Mouse (Mus musculus) macrophage (primary cell): ENCODE results near the gene Fcer1g. TPM values are rescaled to one million over a fixed set of nuclear protein-coding genes. Genes with fewer than 3 reads are reported as not detected.
A peak's percentile ranks its signal among the peaks of the same experiment; 100 is the strongest.
"Not testable (repeated sequence)": the region's sequence is repeated elsewhere in the genome, so short reads cannot be mapped to it uniquely, and the experiment has no call there.

Source experiments
- H3K27ac ChIP-seq: fragments of 350-480 bp; formaldehyde crosslinking; 2 replicates; pipeline ENCODE4 v1.9.0; 2021
- H3K36me3 ChIP-seq: fragments of 350-480 bp; formaldehyde crosslinking; 2 replicates; pipeline ENCODE4 v1.9.0; 2021; ENCODE audit errors: inconsistent target
- H3K4me3 ChIP-seq: fragments of 350-480 bp; formaldehyde crosslinking; 2 replicates; pipeline ENCODE4 v1.9.0; 2021; ENCODE audit errors: inconsistent target
- H3K79me2 ChIP-seq: fragments of 350-480 bp; formaldehyde crosslinking; 2 replicates; pipeline ENCODE4 v1.9.0; 2021; ENCODE audit errors: inconsistent target
- WGBS: methylation state at CpG from one replicate; pipeline ENCODE4 v1.1.7; 2026; ENCODE audit warnings: inconsistent platforms; ENCODE audit not compliant: missing documents; 5-methylcytosine and 5-hydroxymethylcytosine counted together
- polyA plus RNA-seq: library from polyadenylated mRNA; stranded (reverse); fragments of 250-400 nt; gene quantifications from 3 replicates; pipeline ENCODE4 v1.2.4, GENCODE M21; 2018; ENCODE audit warnings: inconsistent platforms

The Fcer1g gene
- polyA plus RNA-seq, 1 experiment from 2014 or later = 1,664 TPM

DNA sequence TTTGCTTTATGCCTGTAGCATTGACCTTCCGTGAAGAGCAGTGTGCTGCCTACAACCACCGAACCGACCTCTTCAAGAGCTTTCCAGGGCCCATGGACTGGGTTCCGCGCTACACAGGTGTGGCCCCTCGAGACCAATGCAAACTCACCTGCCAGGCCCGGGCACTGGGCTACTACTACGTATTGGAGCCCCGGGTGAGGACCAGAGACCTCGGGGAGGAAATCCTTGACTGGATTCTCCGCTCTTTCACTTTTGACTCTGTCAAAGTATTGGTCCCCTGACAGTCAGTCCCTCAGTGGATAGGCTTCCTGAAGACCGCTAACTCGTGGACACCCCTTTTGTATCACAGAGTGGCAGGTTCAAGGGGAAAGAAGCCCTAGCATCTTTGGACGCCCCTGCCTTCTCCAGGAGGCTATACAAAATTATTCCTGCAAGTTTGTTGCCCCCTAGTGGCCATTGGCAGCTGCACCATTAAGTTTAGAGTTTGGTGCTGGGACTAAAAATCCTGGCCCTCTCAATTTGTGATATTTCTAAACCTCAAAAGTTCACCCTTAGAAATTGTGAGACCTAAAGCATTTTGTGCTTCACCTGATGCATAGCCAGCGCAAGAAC is 22.9 kb upstream of the Fcer1g start:
- Histone ChIP-seq H3K27ac (no peak overlapping the region), H3K79me2 (no peaks in the 10 kb centered on the region), H3K4me3 (no peak overlapping the region), H3K36me3 (no peaks in the 10 kb centered on the region)
- WGBS = 61% methylated on average over 13 of the region's 15 CpGs

DNA sequence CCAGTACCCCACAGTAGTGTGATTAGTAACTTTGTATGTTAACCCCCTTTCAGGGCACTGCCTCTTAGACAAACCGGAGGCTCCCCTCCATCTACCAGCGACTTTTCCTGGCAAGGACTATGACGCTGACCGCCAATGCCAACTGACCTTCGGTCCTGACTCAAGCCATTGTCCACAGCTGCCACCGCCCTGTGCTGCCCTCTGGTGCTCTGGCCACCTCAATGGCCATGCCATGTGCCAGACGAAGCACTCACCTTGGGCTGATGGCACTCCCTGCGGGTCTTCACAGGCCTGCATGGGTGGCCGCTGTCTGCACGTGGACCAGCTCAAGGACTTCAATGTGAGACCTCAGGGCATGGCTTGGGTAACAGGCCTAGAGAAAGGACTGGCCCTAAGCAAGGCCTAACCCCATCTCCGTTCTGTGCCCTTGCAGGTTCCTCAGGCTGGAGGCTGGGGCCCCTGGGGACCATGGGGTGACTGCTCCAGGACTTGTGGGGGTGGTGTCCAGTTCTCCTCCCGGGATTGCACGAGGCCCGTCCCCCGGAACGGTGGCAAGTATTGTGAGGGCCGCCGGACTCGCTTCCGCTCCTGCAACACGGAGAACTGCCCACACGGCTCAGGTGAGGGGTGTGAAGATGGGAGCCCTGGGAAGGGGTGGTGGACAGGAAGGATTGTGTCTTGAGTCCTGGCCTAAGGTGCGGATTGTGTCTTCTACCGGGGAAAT is 22.1 kb upstream of the Fcer1g start:
- H3K79me2 ChIP-seq = no peaks in the 10 kb centered on the region
- no peak overlapping the region for H3K4me3 ChIP-seq
- 93% methylated on average over 23 of the region's 24 CpGs for WGBS
- no peak overlapping the region for H3K27ac ChIP-seq
- H3K36me3 ChIP-seq = no peaks in the 10 kb centered on the region

GRCm38 (mm10) chr1:171252415-171252814 is 18.2 kb upstream of the Fcer1g start:
- WGBS = 91% methylated on average over 17 of the region's 17 CpGs
- H3K36me3 ChIP-seq = no peaks in the 10 kb centered on the region
- H3K27ac ChIP-seq = no peak overlapping the region
- no peaks in the 10 kb centered on the region for H3K79me2 ChIP-seq
- H3K4me3 ChIP-seq = no peak overlapping the region

DNA sequence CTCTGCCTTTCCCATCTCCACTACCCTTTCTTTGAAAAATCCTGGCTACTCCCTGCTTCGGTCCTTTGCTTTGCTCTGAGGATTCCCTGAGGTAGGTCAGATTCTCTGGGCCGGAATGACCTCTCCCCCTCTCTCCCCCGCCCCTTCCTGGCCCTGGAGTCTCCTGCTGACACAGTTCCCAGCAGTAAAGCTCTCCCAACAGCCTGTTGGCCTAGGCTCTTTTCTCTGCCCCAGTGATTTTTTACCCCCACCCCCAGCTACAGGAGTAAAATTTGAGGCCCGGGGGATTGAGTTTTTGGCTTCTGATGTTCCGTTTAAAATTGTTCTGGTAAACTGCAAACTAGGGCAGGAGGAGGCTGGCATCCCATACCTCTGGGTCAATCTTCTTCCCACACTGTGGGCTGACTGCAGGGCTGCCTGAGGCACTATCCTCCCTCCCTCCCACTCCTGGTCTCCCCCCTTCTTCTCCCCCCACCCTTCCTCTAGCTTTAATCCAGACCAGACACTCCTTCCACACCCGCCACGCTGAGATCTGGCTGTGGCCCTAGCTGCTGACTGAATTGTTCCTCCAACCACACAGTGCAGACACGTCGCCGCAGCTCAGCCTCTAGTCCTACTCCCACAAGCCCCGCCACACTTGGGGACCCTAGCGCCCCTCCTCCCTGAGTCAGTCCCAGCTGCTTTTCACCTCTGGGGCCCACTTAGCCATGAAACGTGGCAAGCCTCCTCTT is 17.6 kb upstream of the Fcer1g start:
- 65% methylated on average over 11 of the region's 13 CpGs for WGBS
- H3K4me3 ChIP-seq = no peak overlapping the region
- H3K36me3 ChIP-seq = no peaks in the 10 kb centered on the region
- no peak overlapping the region for H3K27ac ChIP-seq
- H3K79me2 ChIP-seq = peaks cover under 1% of the 10 kb centered on the region

DNA sequence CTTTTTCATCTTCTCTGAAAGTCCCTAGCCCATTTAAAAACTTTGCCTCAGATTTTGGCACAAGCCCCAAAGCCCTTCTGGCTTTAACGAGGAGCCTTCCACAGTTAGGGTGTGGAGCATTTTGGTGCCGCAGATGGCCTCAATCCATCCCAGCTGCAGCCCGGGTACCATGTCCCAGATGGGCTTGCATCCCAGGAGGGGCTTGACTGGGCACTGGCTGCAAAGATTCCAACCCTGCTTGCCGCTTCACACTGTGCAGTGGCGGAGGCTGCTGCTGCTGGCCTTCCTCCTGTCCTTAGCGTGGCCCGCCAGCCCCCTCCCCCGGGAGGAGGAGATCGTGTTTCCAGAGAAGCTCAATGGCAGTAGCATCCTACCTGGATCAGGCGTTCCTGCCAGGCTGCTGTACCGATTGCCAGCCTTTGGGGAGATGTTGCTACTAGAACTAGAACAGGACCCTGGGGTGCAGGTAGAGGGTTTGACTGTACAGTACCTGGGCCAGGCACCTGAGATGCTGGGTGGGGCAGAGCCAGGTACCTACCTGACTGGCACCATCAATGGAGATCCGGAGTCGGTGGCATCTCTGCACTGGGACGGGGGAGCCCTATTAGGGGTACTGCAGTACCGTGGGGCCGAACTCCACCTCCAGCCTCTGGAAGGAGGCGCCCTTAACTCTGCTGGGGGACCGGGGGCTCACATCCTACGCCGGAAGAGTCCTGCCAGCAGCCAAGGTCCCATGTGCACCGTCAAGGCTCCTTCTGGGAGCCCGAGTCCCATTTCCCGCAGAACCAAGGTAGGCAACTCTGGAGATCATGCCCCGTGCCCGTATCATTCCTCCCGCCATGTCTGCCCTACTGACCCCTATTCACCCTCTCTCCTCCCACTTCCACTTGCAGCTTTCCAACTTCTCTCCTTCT is 16.8 kb upstream of the Fcer1g start, which contains the start of gene Ndufs2:
TSS of gene Ndufs2 (minus strand) at position 709 of the 914 bp plus-strand sequence.
- Histone ChIP-seq H3K4me3 (no peak within 1 kb of the TSS), H3K36me3 (no peaks in the 10 kb centered on the region), H3K79me2 (peaks cover 9% of the 10 kb centered on the region), H3K27ac (no peak within 1 kb of the TSS)
- WGBS = 64% methylated on average over 26 of the region's 26 CpGs

DNA sequence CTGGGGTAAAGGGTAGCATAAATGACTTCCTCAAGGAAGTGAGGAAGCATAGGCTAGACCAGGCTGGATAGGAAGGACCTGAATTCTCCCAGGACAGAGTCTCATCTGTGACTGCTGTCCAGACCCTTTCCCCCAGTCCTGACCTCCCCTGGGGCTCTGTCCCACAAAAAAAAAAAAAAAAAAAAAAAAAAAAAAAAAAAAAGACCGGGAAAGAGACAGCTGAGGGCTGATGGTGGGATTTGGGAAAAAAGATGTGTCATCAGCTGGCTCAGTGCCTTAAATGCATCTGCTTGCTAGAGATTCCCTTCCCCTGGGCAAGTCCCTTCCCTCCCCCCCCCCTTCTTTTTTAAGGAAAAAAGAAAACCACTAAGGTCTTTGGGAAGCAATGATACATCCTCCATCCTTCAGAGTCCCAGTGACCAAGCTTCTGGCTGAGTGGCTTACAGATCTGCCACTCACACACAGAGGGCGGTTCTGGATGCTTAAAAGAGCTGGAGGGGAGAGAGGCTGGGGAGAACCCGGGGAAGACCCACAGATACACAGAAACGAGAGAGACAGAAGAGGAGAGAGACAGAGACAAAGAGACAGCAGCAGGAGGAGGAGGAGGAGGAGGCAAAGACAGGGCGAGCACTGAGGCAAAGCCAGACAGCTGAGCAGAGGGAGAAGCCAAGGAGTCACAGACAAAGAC is 15.9 kb upstream of the Fcer1g start, which contains the start of gene Adamts4:
TSS of gene Adamts4 (plus strand) at position 509 of the 688 bp plus-strand sequence.
- H3K4me3 ChIP-seq = no peak within 1 kb of the TSS
- WGBS = 35% methylated on average over 5 of the region's 5 CpGs
- H3K36me3 ChIP-seq = 0 out of 2 replicates have a peak, but pooled peaks cover 4% of the 10 kb centered on the region
- no peak within 1 kb of the TSS for H3K27ac ChIP-seq
- peaks cover 18% of the 10 kb centered on the region for H3K79me2 ChIP-seq

DNA sequence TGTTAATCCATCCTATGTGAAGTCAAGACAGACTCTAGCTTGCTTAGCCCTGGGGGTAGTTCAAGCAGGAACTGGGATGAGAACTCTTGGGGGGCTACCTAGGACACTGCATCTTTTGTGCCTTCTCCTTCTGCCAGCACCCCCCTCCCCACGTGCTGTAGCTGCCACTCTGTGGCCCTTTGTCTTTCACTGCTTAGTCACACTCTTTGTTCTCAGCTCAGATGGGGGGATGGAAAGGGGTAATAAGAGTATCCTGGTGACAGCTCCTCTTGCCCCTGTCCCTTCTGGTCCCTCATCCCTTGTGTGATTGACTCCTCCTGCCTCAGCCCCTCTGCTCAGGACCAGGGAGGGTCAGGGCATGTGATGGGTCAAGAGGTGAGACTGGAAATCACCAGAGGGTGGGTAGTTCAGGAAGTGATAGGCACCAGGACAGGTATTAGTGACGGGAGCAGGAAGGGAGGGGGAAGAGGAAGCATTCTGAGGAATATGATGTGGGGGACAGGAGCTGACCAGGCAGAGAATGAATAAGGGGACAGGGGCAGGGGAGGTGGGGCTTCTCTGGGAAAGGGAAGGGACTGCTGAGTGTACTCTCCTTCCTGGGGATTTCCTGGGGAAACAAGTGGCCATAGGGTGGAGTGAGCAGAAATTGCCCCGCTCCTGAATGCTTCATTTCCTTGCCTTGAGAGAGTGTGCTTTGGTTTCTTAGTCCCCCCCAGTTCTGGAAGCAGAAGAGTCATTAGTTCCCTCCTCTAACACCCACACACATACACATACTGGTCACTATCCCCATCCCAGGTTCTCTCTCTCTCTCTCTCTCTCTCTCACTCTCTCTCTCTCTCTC is 14.4 kb upstream of the Fcer1g start:
- no peak overlapping the region for H3K27ac ChIP-seq
- peaks cover 15% of the 10 kb centered on the region; the same call in 1 of the 2 replicates for H3K36me3 ChIP-seq
- H3K79me2 ChIP-seq = peaks cover 32% of the 10 kb centered on the region
- 71% methylated on average over 2 of the region's 3 CpGs for WGBS
- no peak overlapping the region for H3K4me3 ChIP-seq

- peaks cover 22% of the 10 kb centered on the region; the same call in 1 of the 2 replicates for H3K36me3 ChIP-seq
- WGBS = 37% methylated on average over 3 of the region's 4 CpGs
- H3K27ac ChIP-seq = peak overlapping the region; percentile 71
- peaks cover 39% of the 10 kb centered on the region for H3K79me2 ChIP-seq
- H3K4me3 ChIP-seq = 0 out of 2 replicates have a peak overlapping the region, but pooled peaks have one; percentile 83
These were observed 13.8 kb upstream of the Fcer1g start for GRCm38 (mm10) chr1:171247916-171248315.

GRCm38 (mm10) chr1:171247453-171247841 is 13.3 kb upstream of the Fcer1g start:
- peaks cover 44% of the 10 kb centered on the region for H3K79me2 ChIP-seq
- H3K36me3 ChIP-seq = peaks cover 25% of the 10 kb centered on the region; the same call in 1 of the 2 replicates
- WGBS = 24% methylated on average over 13 of the region's 13 CpGs
- peak overlapping the region; percentile 71 for H3K27ac ChIP-seq
- peak overlapping the region; percentile 83 for H3K4me3 ChIP-seq

GRCm38 (mm10) chr1:171246709-171247452 is 12.7 kb upstream of the Fcer1g start:
- under 1% methylated on average over 39 of the region's 41 CpGs for WGBS
- Histone ChIP-seq H3K27ac (peak overlapping the region; percentile 71), H3K36me3 (peaks cover 30% of the 10 kb centered on the region; the same call in 1 of the 2 replicates), H3K79me2 (peaks cover 50% of the 10 kb centered on the region), H3K4me3 (peak overlapping the region; percentile 83)

- 90% methylated on average over 8 of the region's 8 CpGs for WGBS
- Histone ChIP-seq H3K36me3 (peaks cover 45% of the 10 kb centered on the region), H3K79me2 (peaks cover 65% of the 10 kb centered on the region), H3K4me3 (no peak overlapping the region), H3K27ac (no peak overlapping the region)
These were observed 11.2 kb upstream of the Fcer1g start for GRCm38 (mm10) chr1:171245353-171245752.

DNA sequence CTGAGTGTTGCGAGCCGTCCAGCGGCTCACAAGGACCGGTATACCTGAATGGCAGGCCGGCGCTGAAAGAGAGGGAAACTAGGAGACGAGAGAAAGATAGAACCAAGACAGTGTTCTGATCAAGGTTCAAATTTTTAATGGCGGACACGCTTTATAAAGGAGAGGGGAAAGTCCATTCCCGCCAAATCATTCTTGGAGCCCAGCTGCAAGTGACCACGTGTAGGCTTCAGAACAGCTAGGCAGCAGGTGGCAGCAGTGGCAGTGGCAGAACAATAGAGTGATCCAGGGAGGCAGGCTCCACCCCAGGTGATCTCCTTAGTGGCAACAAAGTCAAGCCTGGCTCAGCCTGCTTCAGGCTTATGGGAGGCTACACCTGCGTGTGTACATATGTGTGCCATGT is 7.8 kb upstream of the Fcer1g start:
- Histone ChIP-seq H3K79me2 (peaks cover 94% of the 10 kb centered on the region), H3K36me3 (peaks cover 78% of the 10 kb centered on the region)
- H3K27ac ChIP-seq, H3K4me3 ChIP-seq: not testable (repeated sequence)
- WGBS = 93% methylated on average over 9 of the region's 12 CpGs
